ENCODE assay signal across 23 mouse cellular contexts in the genomic region with DNA sequence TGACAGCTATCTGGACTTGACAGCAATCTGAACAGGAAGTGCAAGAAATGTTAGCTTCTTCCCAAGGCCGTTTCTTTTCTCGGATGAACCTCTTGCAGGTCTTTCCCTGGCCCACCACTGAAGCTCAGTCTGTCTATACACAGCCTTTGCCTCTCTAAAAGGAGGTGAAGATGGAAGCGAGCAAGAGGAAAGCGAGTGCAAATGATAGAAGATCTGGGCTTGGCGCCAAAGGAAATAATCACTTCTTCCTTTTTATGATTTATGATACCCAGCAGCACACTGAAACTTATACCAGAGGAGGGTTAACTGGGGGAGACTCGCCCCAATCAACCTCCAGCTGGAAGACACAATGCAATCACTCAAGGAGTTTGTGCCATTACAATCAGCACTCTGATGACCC. TPM values are rescaled to one million over a fixed set of nuclear protein-coding genes. Genes with fewer than 3 reads are reported as not detected.
A peak's percentile ranks its signal among the peaks of the same experiment; 100 is the strongest.
DNase-seq lines count a peak whose midpoint lies in the region; ATAC-seq and TF ChIP-seq lines count a peak whose summit lies in the region.
"Had no signal": no experiment of that assay in that cellular context is flagged by ENCODE, and none has a peak within 500 bp of the region (broad histone marks: within the 10 kb centered on the region; RNA-seq: fewer than 3 reads in every experiment).

No protein-coding gene starts in this region.

- peak; percentile 61; the same call in 1 of the 2 replicates for ATAC-seq in kidney, embryonic 16.5 days (ENCODE audit: low FRiP score, low TSS enrichment)
- peak; percentile 22 to 42 for ATAC-seq in hematopoietic stem cell, adult 5-6 weeks (replicated peaks in 1 of 2; ENCODE audit: insufficient read depth in 1 of 2, low FRiP score in 2 of 2, low TSS enrichment in 1 of 2, low read depth in 1 of 2, poor library complexity in 2 of 2, severe bottlenecking in 2 of 2)
- ATAC-seq in hindbrain, embryonic 11.5 days (ENCODE audit: low FRiP score): no peak
- no peak for ATAC-seq in neural tube, embryonic 15.5 days (ENCODE audit: low FRiP score)
- ATAC-seq: forebrain, embryonic 13.5 days; hindbrain, embryonic 16.5 days; intestine, embryonic 16.5 days; liver, postnatal 0 days had no signal

- DNase-seq in kidney, adult 8-10 months: no peak
- DNase-seq in 3T3-L1 (ENCODE audit: low read depth, low spot score): peak; percentile 55
- DNase-seq in MEL (ENCODE audit: low read depth, low spot score): peak; percentile 55
- no peak for DNase-seq in hindbrain, embryonic 11.5 days (ENCODE audit: low spot score)
- DNase-seq: adrenal gland, postnatal 36 days; cerebellum, adult 11 months; cerebellum, postnatal 10 days; gastrocnemius, postnatal 36 days; heart, postnatal 36 days; left cerebral cortex, postnatal 4 days; liver, postnatal 0 days; lung, postnatal 36 days; midbrain, embryonic 14.5 days; thymus, postnatal 14 days had no signal

- no peak for TF ChIP-seq CTCF in MEL (IDR thresholded peaks at IDR 0.05 in 2 of 3, conservative IDR thresholded peaks at IDR 0.05 in 1 of 3; ENCODE audit: control insufficient read depth in 1 of 3, insufficient read depth in 1 of 3, low read depth in 2 of 3, low read length in 3 of 3, poor library complexity in 1 of 3, severe bottlenecking in 1 of 3)

- H3K79me2 ChIP-seq in MEL (ENCODE audit: control insufficient read depth, insufficient read depth, low read length, poor library complexity): no peaks in the 10 kb centered on the region

- H3K4me1 ChIP-seq in kidney, embryonic 16.5 days (ENCODE audit: insufficient read depth, low read length): 0 out of 2 replicates have a peak, but pooled peaks cover 5% of the 10 kb centered on the region
- peaks cover 2 to 12% of the 10 kb centered on the region in 2 experiments; a peak in 3 of 4 replicates for H3K4me1 ChIP-seq in MEL (ENCODE audit: control insufficient read depth in 1 of 2, insufficient read depth in 2 of 2, low read length in 2 of 2)
- H3K4me1 ChIP-seq in hindbrain, embryonic 11.5 days (replicated peaks; ENCODE audit: control insufficient read depth, insufficient read depth, low read length): no peaks in the 10 kb centered on the region
- H3K4me1 ChIP-seq in neural tube, embryonic 15.5 days: peaks cover 36% of the 10 kb centered on the region

- no peak overlapping the region for H3K27ac ChIP-seq in kidney, embryonic 16.5 days (ENCODE audit: low read length)
- no peak overlapping the region for H3K27ac ChIP-seq in MEL (ENCODE audit: control insufficient read depth, low read depth, low read length)
- H3K27ac ChIP-seq in hindbrain, embryonic 11.5 days (ENCODE audit: low read depth, low read length): no peak overlapping the region
- no peak overlapping the region for H3K27ac ChIP-seq in neural tube, embryonic 15.5 days (replicated peaks)
- H3K27ac ChIP-seq: forebrain, embryonic 13.5 days; heart, embryonic 15.5 days; neural tube, embryonic 13.5 days had no signal

- H3K27me3 ChIP-seq in kidney, embryonic 16.5 days (ENCODE audit: insufficient read depth, low read length): 0 out of 2 replicates have a peak, but pooled peaks cover 5% of the 10 kb centered on the region
- H3K27me3 ChIP-seq in MEL (ENCODE audit: control insufficient read depth in 1 of 2, insufficient read depth in 2 of 2, low read length in 2 of 2): no peaks in the 10 kb centered on the region
- H3K27me3 ChIP-seq in hindbrain, embryonic 11.5 days (ENCODE audit: control insufficient read depth, insufficient read depth, low read length): no peaks in the 10 kb centered on the region
- H3K27me3 ChIP-seq in neural tube, embryonic 15.5 days (replicated peaks): no peaks in the 10 kb centered on the region
- H3K27me3 ChIP-seq: embryonic facial prominence, embryonic 12.5 days; forebrain, embryonic 13.5 days; heart, embryonic 15.5 days; neural tube, embryonic 13.5 days had no signal

- H3K36me3 ChIP-seq in kidney, embryonic 16.5 days (ENCODE audit: insufficient read depth, low read length): no peaks in the 10 kb centered on the region
- peaks cover 0 to 11% of the 10 kb centered on the region in 2 experiments; a peak in 2 of 4 replicates for H3K36me3 ChIP-seq in MEL (ENCODE audit: control insufficient read depth in 1 of 2, insufficient read depth in 2 of 2, low read length in 2 of 2)
- H3K36me3 ChIP-seq in hindbrain, embryonic 11.5 days (ENCODE audit: control insufficient read depth, insufficient read depth, low read length): no peaks in the 10 kb centered on the region
- H3K36me3 ChIP-seq in neural tube, embryonic 15.5 days: no peaks in the 10 kb centered on the region
- H3K36me3 ChIP-seq: embryonic facial prominence, embryonic 12.5 days; heart, embryonic 15.5 days; neural tube, embryonic 13.5 days had no signal

- no peak for TF ChIP-seq RAD21 in MEL (IDR thresholded peaks at IDR 0.05; ENCODE audit: low read depth, low read length)

- H3K9me3 ChIP-seq in kidney, embryonic 16.5 days (ENCODE audit: low read length): no peaks in the 10 kb centered on the region
- no peaks in the 10 kb centered on the region for H3K9me3 ChIP-seq in MEL (replicated peaks; ENCODE audit: insufficient read depth, low read length)
- no peaks in the 10 kb centered on the region for H3K9me3 ChIP-seq in hindbrain, embryonic 11.5 days (ENCODE audit: control insufficient read depth, low read length)
- H3K9me3 ChIP-seq in neural tube, embryonic 15.5 days (replicated peaks): no peaks in the 10 kb centered on the region
- H3K9me3 ChIP-seq: embryonic facial prominence, embryonic 12.5 days; forebrain, embryonic 13.5 days; heart, embryonic 15.5 days; neural tube, embryonic 13.5 days had no signal

- 38% methylated on average over 6 of the region's 6 CpGs for WGBS in kidney, embryonic 16.5 days
- 82% methylated on average over 6 of the region's 6 CpGs for WGBS in hindbrain, embryonic 11.5 days
- WGBS in neural tube, embryonic 15.5 days: 67% methylated on average over 6 of the region's 6 CpGs

- no peak for TF ChIP-seq POLR2A in MEL (IDR thresholded peaks at IDR 0.05; ENCODE audit: control insufficient read depth in 1 of 2, insufficient read depth in 1 of 2, low read depth in 1 of 2, low read length in 2 of 2, poor library complexity in 1 of 2)

- no peak overlapping the region for H3K4me3 ChIP-seq in kidney, embryonic 16.5 days (ENCODE audit: low read length)
- H3K4me3 ChIP-seq in MEL (ENCODE audit: control insufficient read depth in 1 of 2, insufficient read depth in 1 of 2, low read depth in 2 of 2, low read length in 2 of 2): no peak overlapping the region
- H3K4me3 ChIP-seq in hindbrain, embryonic 11.5 days (ENCODE audit: low read depth, low read length): no peak overlapping the region
- H3K4me3 ChIP-seq in neural tube, embryonic 15.5 days (replicated peaks): no peak overlapping the region
- H3K4me3 ChIP-seq: embryonic facial prominence, embryonic 12.5 days; forebrain, embryonic 13.5 days; heart, embryonic 15.5 days; neural tube, embryonic 13.5 days had no signal

- peak in 1 of 2 experiments; percentile 39; a peak in 1 of 4 replicates for TF ChIP-seq EP300 in MEL (IDR thresholded peaks at IDR 0.05; ENCODE audit: low read depth in 1 of 2, low read length in 2 of 2)

- no peak overlapping the region for H3K9ac ChIP-seq in kidney, embryonic 16.5 days (replicated peaks; ENCODE audit: low read length)
- H3K9ac ChIP-seq in MEL (ENCODE audit: control insufficient read depth, low read depth, low read length, poor library complexity, severe bottlenecking): no peak overlapping the region
- H3K9ac ChIP-seq in hindbrain, embryonic 11.5 days (ENCODE audit: low read depth, low read length): no peak overlapping the region
- H3K9ac ChIP-seq in neural tube, embryonic 15.5 days (replicated peaks): no peak overlapping the region
- H3K9ac ChIP-seq: embryonic facial prominence, embryonic 12.5 days; forebrain, embryonic 13.5 days; heart, embryonic 15.5 days; liver, postnatal 0 days; neural tube, embryonic 13.5 days had no signal

- H3K4me2 ChIP-seq in kidney, embryonic 16.5 days (replicated peaks; ENCODE audit: low read depth, low read length): no peak overlapping the region
- no peak overlapping the region for H3K4me2 ChIP-seq in hindbrain, embryonic 11.5 days (replicated peaks; ENCODE audit: low read depth, low read length)
- H3K4me2 ChIP-seq in neural tube, embryonic 15.5 days: no peak overlapping the region
- H3K4me2 ChIP-seq: embryonic facial prominence, embryonic 12.5 days; forebrain, embryonic 13.5 days; heart, embryonic 15.5 days; neural tube, embryonic 13.5 days had no signal

TF ChIP-seq in MEL, 35 proteins besides CTCF, POLR2A, EP300 and RAD21:
- TF ChIP-seq MYB (IDR thresholded peaks at IDR 0.05; ENCODE audit: low read depth, low read length): no peak
- TF ChIP-seq RCOR1 (IDR thresholded peaks at IDR 0.05; ENCODE audit: low read depth, low read length): peak; percentile 90
- peak; percentile 91; the same call in 1 of the 2 replicates for TF ChIP-seq MXI1 (IDR thresholded peaks at IDR 0.05; ENCODE audit: low read depth, low read length)
- no peak for TF ChIP-seq ZC3H11A (IDR thresholded peaks at IDR 0.05; ENCODE audit: low read depth, low read length)
- no peak for TF ChIP-seq MEF2A (IDR thresholded peaks at IDR 0.05; ENCODE audit: extremely low read depth, insufficient replicate concordance, low read depth, low read length, poor library complexity, severe bottlenecking)
- no peak for TF ChIP-seq MAZ (IDR thresholded peaks at IDR 0.05; ENCODE audit: low read depth, low read length)
- TF ChIP-seq GATA1 (IDR thresholded peaks at IDR 0.05; ENCODE audit: low read depth, low read length): 0 out of 2 replicates have a peak, but pooled peaks have one; percentile 41
- no peak for TF ChIP-seq MAFK (IDR thresholded peaks at IDR 0.05; ENCODE audit: borderline replicate concordance, low read depth, low read length)
- no peak for TF ChIP-seq E2F4 (IDR thresholded peaks at IDR 0.05; ENCODE audit: borderline replicate concordance, low read depth, low read length)

RNA-seq across cellular contexts. Expression of gene Ttc39b, which starts 41.6 kb away (rescaled TPM):
- polyA plus RNA-seq in kidney, embryonic 16.5 days (2015; fragmentation: Nextera tagmentation; extraction: Ambion mirVana): 2.6 and 3.2 TPM in 2 replicates
- 11.3 and 16.1 TPM in 2 replicates for total RNA-seq in MEL (2012; rRNA removed)
- 100 to 1,000 TPM in 1 of 2 experiments, 10 to 100 TPM in 1; 21.1 to 109 TPM for polyA plus RNA-seq in MEL (2012; ENCODE audit: insufficient read depth in 1 of 2, insufficient read length in 2 of 2, low read depth in 1 of 2, low replicate concordance in 2 of 2, missing spikeins in 1 of 2)
- 14.5 and 15.1 TPM in 2 replicates for total RNA-seq in hematopoietic stem cell, adult 5-6 weeks (2017)
- polyA plus RNA-seq in hindbrain, embryonic 11.5 days (2014; fragmentation: Nextera tagmentation; extraction: Ambion mirVana): 1.8 and 2.9 TPM in 2 replicates
- 7.4 and 7.7 TPM in 2 replicates for polyA plus RNA-seq in neural tube, embryonic 15.5 days (2015; fragmentation: Nextera tagmentation; extraction: Ambion mirVana)

Comparison
In these comparisons a context has a peak if more than half of its experiments do, and no peak if none do; other contexts are left out.
1. ATAC-seq: peak in kidney, embryonic 16.5 days (single experiment) and hematopoietic stem cell, adult 5-6 weeks (2 of 2); none in hindbrain, embryonic 11.5 days (single experiment) and neural tube, embryonic 15.5 days (single experiment).
2. DNase-seq: peak in 3T3-L1 (single experiment) and MEL (single experiment); none in kidney, adult 8-10 months (0 of 2) and hindbrain, embryonic 11.5 days (single experiment).